Mouse (Mus musculus): ENCODE results near the gene Kdf1. TPM values are rescaled to one million over a fixed set of nuclear protein-coding genes. Genes with fewer than 3 reads are reported as not detected.

The Kdf1 gene
- polyA plus RNA-seq, 1 experiment from 2014 or later: 33.7 TPM

- H3K4me3 ChIP-seq (replicated peaks; ENCODE audit: low read length): no peak overlapping the region
- H3K9me3 ChIP-seq (replicated peaks; ENCODE audit: control insufficient read depth, low read length): 0 out of 2 replicates have a peak, but pooled peaks cover 4% of the 10 kb centered on the region
- H3K36me3 ChIP-seq (ENCODE audit: control insufficient read depth, insufficient read depth, low read length): no peaks in the 10 kb centered on the region
- WGBS: 71% methylated on average over 4 of the region's 4 CpGs
- H3K27me3 ChIP-seq (ENCODE audit: control insufficient read depth, insufficient read depth, low read length): no peaks in the 10 kb centered on the region
- no peak overlapping the region for H3K4me2 ChIP-seq (ENCODE audit: low read depth, low read length)
- H3K27ac ChIP-seq (ENCODE audit: low read length): no peak overlapping the region
- H3K9ac ChIP-seq (ENCODE audit: low read length): no peak overlapping the region
- ATAC-seq (ENCODE audit: insufficient read depth, low FRiP score): no peak
- H3K4me1 ChIP-seq (ENCODE audit: control insufficient read depth, insufficient read depth, low read length): no peaks in the 10 kb centered on the region
These were observed 41.1 kb downstream of the Kdf1 start for GRCm38 (mm10) chr4:133559846-133560245.

DNA sequence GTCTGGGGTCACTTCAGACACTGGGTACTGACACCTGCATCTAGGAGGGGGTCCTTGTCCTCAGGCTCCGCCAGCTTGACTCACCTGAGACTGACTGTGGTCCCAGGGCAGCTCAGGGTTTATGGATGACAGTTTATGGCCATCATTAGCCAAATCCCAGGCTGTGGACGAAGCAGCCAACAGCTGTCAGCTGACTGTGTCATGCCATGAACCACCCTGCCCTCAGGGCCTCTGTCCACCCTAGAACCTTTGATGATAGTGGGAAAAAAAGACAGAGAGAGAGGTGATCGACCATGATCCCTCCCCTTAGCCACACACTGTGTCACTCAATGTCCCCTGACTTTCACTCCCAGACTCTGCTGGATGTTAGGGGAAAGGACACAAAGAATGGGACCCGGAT, 42.9 kb downstream of the Kdf1 start:
- H3K4me2 ChIP-seq (ENCODE audit: low read depth, low read length): no peak overlapping the region
- no peaks in the 10 kb centered on the region for H3K4me1 ChIP-seq (ENCODE audit: control insufficient read depth, insufficient read depth, low read length)
- 0 out of 2 replicates have a peak, but pooled peaks cover 4% of the 10 kb centered on the region for H3K9me3 ChIP-seq (replicated peaks; ENCODE audit: control insufficient read depth, low read length)
- no peak overlapping the region for H3K27ac ChIP-seq (ENCODE audit: low read length)
- ATAC-seq (ENCODE audit: insufficient read depth, low FRiP score): no peak
- no peaks in the 10 kb centered on the region for H3K27me3 ChIP-seq (ENCODE audit: control insufficient read depth, insufficient read depth, low read length)
- no peak overlapping the region for H3K4me3 ChIP-seq (replicated peaks; ENCODE audit: low read length)
- no peak overlapping the region for H3K9ac ChIP-seq (ENCODE audit: low read length)
- 71% methylated on average over 4 of the region's 4 CpGs for WGBS
- no peaks in the 10 kb centered on the region for H3K36me3 ChIP-seq (ENCODE audit: control insufficient read depth, insufficient read depth, low read length)

GRCm38 (mm10) chr4:133563123-133563571, 44.4 kb downstream of the Kdf1 start:
- H3K9me3 ChIP-seq (replicated peaks; ENCODE audit: control insufficient read depth, low read length): 0 out of 2 replicates have a peak, but pooled peaks cover 4% of the 10 kb centered on the region

GRCm38 (mm10) chr4:133567251-133567650, 48.5 kb downstream of the Kdf1 start:
- no peaks in the 10 kb centered on the region for H3K4me1 ChIP-seq (ENCODE audit: control insufficient read depth, insufficient read depth, low read length)
- 0 out of 2 replicates have a peak, but pooled peaks cover 4% of the 10 kb centered on the region for H3K9me3 ChIP-seq (replicated peaks; ENCODE audit: control insufficient read depth, low read length)
- 23% methylated on average over 8 of the region's 8 CpGs for WGBS
- ATAC-seq (ENCODE audit: insufficient read depth, low FRiP score): no peak
- no peak overlapping the region for H3K9ac ChIP-seq (ENCODE audit: low read length)
- no peaks in the 10 kb centered on the region for H3K36me3 ChIP-seq (ENCODE audit: control insufficient read depth, insufficient read depth, low read length)
- H3K27me3 ChIP-seq (ENCODE audit: control insufficient read depth, insufficient read depth, low read length): no peaks in the 10 kb centered on the region
- no peak overlapping the region for H3K4me3 ChIP-seq (replicated peaks; ENCODE audit: low read length)
- no peak overlapping the region for H3K27ac ChIP-seq (ENCODE audit: low read length)
- H3K4me2 ChIP-seq (ENCODE audit: low read depth, low read length): no peak overlapping the region

More at GRCm38 (mm10) chr4:133563123-133563571, 44.4 kb downstream of the Kdf1 start:
- no peaks in the 10 kb centered on the region for H3K36me3 ChIP-seq (ENCODE audit: control insufficient read depth, insufficient read depth, low read length)
- no peaks in the 10 kb centered on the region for H3K27me3 ChIP-seq (ENCODE audit: control insufficient read depth, insufficient read depth, low read length)
- H3K4me1 ChIP-seq (ENCODE audit: control insufficient read depth, insufficient read depth, low read length): no peaks in the 10 kb centered on the region
- 72% methylated on average over 11 of the region's 11 CpGs for WGBS
- H3K9ac ChIP-seq (ENCODE audit: low read length): no peak overlapping the region
- no peak overlapping the region for H3K4me2 ChIP-seq (ENCODE audit: low read depth, low read length)
- H3K27ac ChIP-seq (ENCODE audit: low read length): no peak overlapping the region
- ATAC-seq (ENCODE audit: insufficient read depth, low FRiP score): peak; percentile 21; the same call in 1 of the 2 replicates
- no peak overlapping the region for H3K4me3 ChIP-seq (replicated peaks; ENCODE audit: low read length)

GRCm38 (mm10) chr4:133569291-133570065, 50.7 kb downstream of the Kdf1 start:
- no peak for ATAC-seq (ENCODE audit: insufficient read depth, low FRiP score)
- H3K4me2 ChIP-seq (ENCODE audit: low read depth, low read length): no peak overlapping the region
- H3K4me3 ChIP-seq (replicated peaks; ENCODE audit: low read length): no peak overlapping the region
- H3K9ac ChIP-seq (ENCODE audit: low read length): no peak overlapping the region
- H3K4me1 ChIP-seq (ENCODE audit: control insufficient read depth, insufficient read depth, low read length): no peaks in the 10 kb centered on the region
- no peak overlapping the region for H3K27ac ChIP-seq (ENCODE audit: low read length)
- H3K9me3 ChIP-seq (replicated peaks; ENCODE audit: control insufficient read depth, low read length): 0 out of 2 replicates have a peak, but pooled peaks cover 2% of the 10 kb centered on the region
- H3K27me3 ChIP-seq (ENCODE audit: control insufficient read depth, insufficient read depth, low read length): no peaks in the 10 kb centered on the region
- H3K36me3 ChIP-seq (ENCODE audit: control insufficient read depth, insufficient read depth, low read length): no peaks in the 10 kb centered on the region
- WGBS: 66% methylated on average over 10 of the region's 10 CpGs

DNA sequence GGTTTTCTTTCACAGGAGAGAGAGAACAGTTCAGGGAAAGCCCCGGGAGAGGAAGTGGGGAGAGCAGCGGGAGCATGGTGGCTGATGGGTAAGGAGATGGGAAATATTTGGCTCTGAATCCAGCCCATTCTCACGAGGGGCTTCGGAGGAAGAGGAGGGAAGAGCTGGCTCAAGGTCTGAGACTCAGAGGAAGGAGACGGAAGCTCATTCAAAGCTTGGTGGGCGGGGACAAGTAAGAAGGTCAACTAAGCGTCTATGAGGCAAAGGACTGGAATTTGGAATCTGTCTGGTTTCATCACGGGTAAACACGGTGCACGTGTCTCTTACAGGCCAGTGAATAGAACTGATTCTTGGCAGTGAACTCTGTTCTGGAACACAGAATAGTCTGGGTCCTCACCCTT, 51.3 kb downstream of the Kdf1 start:
- no peak overlapping the region for H3K4me3 ChIP-seq (replicated peaks; ENCODE audit: low read length)
- no peaks in the 10 kb centered on the region for H3K27me3 ChIP-seq (ENCODE audit: control insufficient read depth, insufficient read depth, low read length)
- no peak overlapping the region for H3K27ac ChIP-seq (ENCODE audit: low read length)
- H3K36me3 ChIP-seq (ENCODE audit: control insufficient read depth, insufficient read depth, low read length): no peaks in the 10 kb centered on the region
- peaks cover 2% of the 10 kb centered on the region; the same call in 1 of the 2 replicates for H3K4me1 ChIP-seq (ENCODE audit: control insufficient read depth, insufficient read depth, low read length)
- H3K9me3 ChIP-seq (replicated peaks; ENCODE audit: control insufficient read depth, low read length): no peaks in the 10 kb centered on the region
- no peak overlapping the region for H3K9ac ChIP-seq (ENCODE audit: low read length)
- 40% methylated on average over 10 of the region's 10 CpGs for WGBS
- no peak overlapping the region for H3K4me2 ChIP-seq (ENCODE audit: low read depth, low read length)
- ATAC-seq (ENCODE audit: insufficient read depth, low FRiP score): 0 out of 2 replicates have a peak, but pooled peaks have one; percentile 14

DNA sequence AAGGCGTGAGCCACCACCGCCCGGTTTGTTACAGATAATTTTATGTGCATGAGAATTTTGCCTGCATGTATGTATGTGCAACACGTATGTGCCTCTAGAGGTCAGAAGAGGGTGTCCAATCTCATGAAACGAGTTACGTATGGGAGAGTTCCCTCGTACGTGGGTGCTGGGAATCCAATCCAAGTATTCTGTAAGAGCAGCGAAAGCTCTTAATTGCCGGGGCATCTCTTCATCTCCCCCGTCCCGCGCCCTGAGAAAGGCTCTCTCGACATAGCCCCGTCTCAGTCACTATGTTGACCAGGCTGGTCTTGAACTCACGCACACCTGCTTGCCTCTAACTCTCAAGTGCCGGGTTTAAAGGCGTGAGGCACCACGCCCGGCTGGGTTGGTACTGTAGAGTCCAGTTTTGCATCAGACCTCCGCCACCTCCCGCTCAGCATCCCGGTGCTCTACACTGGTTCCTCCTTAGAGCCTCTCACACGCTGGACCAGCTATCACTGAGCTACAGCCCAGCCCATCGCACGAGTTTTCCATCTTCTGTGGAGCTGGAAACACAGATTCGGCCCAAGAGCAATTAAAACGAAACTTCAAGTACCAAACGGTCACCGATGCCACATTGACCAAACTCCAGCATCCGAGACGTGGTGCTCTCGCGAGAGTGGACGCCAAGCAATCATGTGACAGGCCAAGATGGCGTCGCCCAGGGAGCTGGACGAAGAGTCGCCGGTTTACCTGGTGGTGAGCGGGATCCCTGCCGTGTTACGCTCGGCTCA, 55.5 kb downstream of the Kdf1 start, which contains the start of gene Gpatch3:
Gpatch3 (plus strand) TSS at position 676 of the 773 bp plus-strand sequence.
- peak; percentile 89 for ATAC-seq (ENCODE audit: insufficient read depth, low FRiP score)
- 6% methylated on average over 44 of the region's 44 CpGs for WGBS
- no peaks in the 10 kb centered on the region for H3K36me3 ChIP-seq (ENCODE audit: control insufficient read depth, insufficient read depth, low read length)
- peak within 1 kb of the TSS; percentile 92 for H3K9ac ChIP-seq (ENCODE audit: low read length)
- H3K9me3 ChIP-seq (replicated peaks; ENCODE audit: control insufficient read depth, low read length): no peaks in the 10 kb centered on the region
- peak within 1 kb of the TSS; percentile 94 for H3K4me3 ChIP-seq (replicated peaks; ENCODE audit: low read length)
- H3K27me3 ChIP-seq (ENCODE audit: control insufficient read depth, insufficient read depth, low read length): no peaks in the 10 kb centered on the region
- peaks cover 7% of the 10 kb centered on the region; the same call in 1 of the 2 replicates for H3K4me1 ChIP-seq (ENCODE audit: control insufficient read depth, insufficient read depth, low read length)
- peak within 1 kb of the TSS; percentile 88 for H3K27ac ChIP-seq (ENCODE audit: low read length)
- H3K4me2 ChIP-seq (ENCODE audit: low read depth, low read length): peak within 1 kb of the TSS; percentile 98

- Histone ChIP-seq H3K4me2 (ENCODE audit: low read depth, low read length) (peak overlapping the region; percentile 98), H3K9ac (ENCODE audit: low read length) (peak overlapping the region; percentile 92), H3K27me3 (ENCODE audit: control insufficient read depth, insufficient read depth, low read length) (no peaks in the 10 kb centered on the region), H3K36me3 (ENCODE audit: control insufficient read depth, insufficient read depth, low read length) (no peaks in the 10 kb centered on the region), H3K4me3 (replicated peaks; ENCODE audit: low read length) (peak overlapping the region; percentile 94), H3K4me1 (ENCODE audit: control insufficient read depth, insufficient read depth, low read length) (peaks cover 7% of the 10 kb centered on the region; the same call in 1 of the 2 replicates), H3K27ac (ENCODE audit: low read length) (peak overlapping the region; percentile 88; the same call in 1 of the 2 replicates), H3K9me3 (replicated peaks; ENCODE audit: control insufficient read depth, low read length) (no peaks in the 10 kb centered on the region)
- WGBS: under 1% methylated on average over 41 of the region's 41 CpGs
- peak; percentile 31 for ATAC-seq (ENCODE audit: insufficient read depth, low FRiP score)
These were observed 56.1 kb downstream of the Kdf1 start for GRCm38 (mm10) chr4:133574843-133575202.

DNA sequence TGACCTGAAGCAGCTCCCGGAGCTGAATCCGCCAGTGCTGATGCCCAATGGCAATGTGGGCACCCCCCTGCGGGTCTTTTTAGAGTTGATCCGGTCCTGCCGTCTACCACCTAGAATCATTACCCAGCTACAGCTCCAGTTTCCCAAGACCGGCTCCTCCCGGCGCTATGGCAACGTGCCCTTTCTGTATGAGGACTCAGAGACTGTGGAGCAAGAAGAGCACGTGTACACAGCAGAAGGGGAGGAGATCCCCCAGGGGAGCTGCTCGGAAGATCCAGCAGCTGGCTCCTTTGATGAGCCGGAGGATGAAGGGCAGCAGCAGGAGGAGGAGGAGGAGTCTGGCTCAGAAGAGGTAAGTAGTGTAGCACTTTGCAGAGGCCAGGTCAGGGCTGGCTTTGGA, 59.2 kb downstream of the Kdf1 start:
- H3K4me2 ChIP-seq (ENCODE audit: low read depth, low read length): no peak overlapping the region
- WGBS: 80% methylated on average over 12 of the region's 12 CpGs
- H3K4me1 ChIP-seq (ENCODE audit: control insufficient read depth, insufficient read depth, low read length): peaks cover 7% of the 10 kb centered on the region; the same call in 1 of the 2 replicates
- H3K27ac ChIP-seq (ENCODE audit: low read length): no peak overlapping the region
- no peaks in the 10 kb centered on the region for H3K36me3 ChIP-seq (ENCODE audit: control insufficient read depth, insufficient read depth, low read length)
- no peaks in the 10 kb centered on the region for H3K9me3 ChIP-seq (replicated peaks; ENCODE audit: control insufficient read depth, low read length)
- no peaks in the 10 kb centered on the region for H3K27me3 ChIP-seq (ENCODE audit: control insufficient read depth, insufficient read depth, low read length)
- no peak overlapping the region for H3K9ac ChIP-seq (ENCODE audit: low read length)
- H3K4me3 ChIP-seq (replicated peaks; ENCODE audit: low read length): no peak overlapping the region
- no peak for ATAC-seq (ENCODE audit: insufficient read depth, low FRiP score)
